Mouse (Mus musculus) hindbrain, postnatal 0 days (tissue): Measurements from ENCODE around the gene Nfia. TPM values are rescaled to one million over a fixed set of nuclear protein-coding genes. Genes with fewer than 3 reads are reported as not detected.

ENCODE experiments used
- ATAC-seq: fragments of 200-750 bp; cut with Nextera tagmentation; 2 replicates; pipeline ENCODE4 v1.8.0; 2017; ENCODE audit warnings: mild to moderate bottlenecking, moderate TSS enrichment, moderate library complexity
- DNase-seq: peaks from one replicate; pipeline ENCODE4 v3.0.0-alpha.2; 2015; ENCODE audit warnings: low spot score
- H3K27ac ChIP-seq: fragments of 300-500 bp; sonication (generic); 2 replicates; pipeline ENCODE4 v1.5.1; 2014; ENCODE audit warnings: mild to moderate bottlenecking
- H3K27me3 ChIP-seq: fragments of 300-500 bp; sonication (generic); 2 replicates; pipeline ENCODE4 v1.6.1; 2014; ENCODE audit warnings: low read length, mixed read lengths; ENCODE audit not compliant: insufficient read depth
- H3K36me3 ChIP-seq: fragments of 300-500 bp; sonication (generic); 2 replicates; pipeline ENCODE4 v1.6.1; 2014; ENCODE audit warnings: low read length, mixed read lengths; ENCODE audit not compliant: insufficient read depth
- H3K4me1 ChIP-seq: fragments of 300-500 bp; sonication (generic); 2 replicates; pipeline ENCODE4 v1.6.1; 2014; ENCODE audit warnings: antibody characterized with exemption, low read length, mixed read lengths; ENCODE audit not compliant: insufficient read depth
- H3K4me2 ChIP-seq: fragments of 300-500 bp; sonication (generic); 2 replicates; pipeline ENCODE4 v1.6.1; 2014; ENCODE audit warnings: low read depth, mild to moderate bottlenecking, low read length, moderate library complexity, mixed read lengths
- H3K4me3 ChIP-seq: fragments of 300-500 bp; sonication (generic); 2 replicates; pipeline ENCODE4 v1.5.1; 2014; ENCODE audit warnings: low read length
- H3K9ac ChIP-seq: fragments of 300-500 bp; sonication (generic); replicated peaks from 2 replicates; pipeline ENCODE4 v1.6.1; 2014; ENCODE audit warnings: mild to moderate bottlenecking, low read length, moderate library complexity, mixed read lengths
- H3K9me3 ChIP-seq: fragments of 300-500 bp; sonication (generic); 2 replicates; pipeline ENCODE4 v1.6.1; 2016; ENCODE audit warnings: low read length, mixed read lengths
- CTCF ChIP-seq: IDR thresholded peaks from 2 replicates; pipeline ENCODE4 v1.5.1; 2016; ENCODE audit warnings: antibody characterized with exemption, control low read depth, low read depth
- WGBS: fragments of 180-500 bp; shearing (Covaris S2); extraction: QIAGEN DNeasy Blood & Tissue Kit; methylation state at CpG from one replicate; pipeline ENCODE4 v1.1.7; 2014; 5-methylcytosine and 5-hydroxymethylcytosine counted together
- polyA plus RNA-seq: library from polyadenylated mRNA; unstranded; fragments of >200 nt; fragmentation: Nextera tagmentation; extraction: Ambion mirVana; gene quantifications from 2 replicates; pipeline ENCODE4 v1.2.1, GENCODE M21; 2015
- total RNA-seq: library from RNA; depleted of rRNA; stranded (reverse); fragments of >200 nt; gene quantifications from 2 replicates; pipeline ENCODE4 v1.2.3, GENCODE M21; 2014

Gene Nfia
- total and polyA plus RNA-seq, 2 experiments from 2014 or later = 71.0 to 97.2 TPM

DNA sequence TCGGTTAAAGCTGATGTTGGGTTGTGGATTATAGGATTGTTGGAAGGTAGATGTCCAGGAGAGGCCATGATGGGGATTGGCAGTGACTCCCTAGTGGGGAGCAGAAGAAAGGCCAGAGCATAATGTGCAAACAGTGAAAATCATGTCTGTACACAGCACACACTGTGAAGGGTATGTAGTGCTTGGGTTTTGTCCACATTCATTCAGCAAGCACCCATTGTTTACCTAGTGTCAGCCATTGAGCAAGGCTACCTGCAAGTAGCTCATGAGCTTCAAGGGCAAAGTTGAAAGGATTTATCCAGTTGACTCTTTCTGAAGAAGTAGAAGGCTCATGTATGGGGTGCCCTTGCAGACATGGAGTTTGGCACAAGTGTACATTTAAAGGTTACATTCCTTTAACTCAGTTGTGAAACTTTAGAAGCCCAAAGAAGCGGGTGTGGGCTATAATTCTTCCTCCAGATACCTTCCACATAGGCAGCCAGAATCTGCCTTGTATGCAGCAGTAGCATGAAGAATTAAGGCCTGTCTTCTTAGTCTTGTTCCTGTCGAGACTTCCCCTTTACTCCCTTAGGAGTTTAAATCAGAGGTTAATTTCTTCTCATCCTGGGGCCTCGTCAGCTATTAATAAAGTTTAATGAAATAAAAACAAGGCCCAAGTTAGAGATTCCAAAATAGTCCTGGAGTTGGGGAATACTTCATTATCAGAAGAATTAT is 37.2 kb downstream of the Nfia start:
- no peak overlapping the region for H3K4me3 ChIP-seq
- H3K27me3 ChIP-seq = no peaks in the 10 kb centered on the region
- no peaks in the 10 kb centered on the region for H3K4me1 ChIP-seq
- no peaks in the 10 kb centered on the region for H3K9me3 ChIP-seq
- ATAC-seq (no peak), DNase-seq (no peak)
- no peaks in the 10 kb centered on the region for H3K36me3 ChIP-seq
- H3K4me2 ChIP-seq = no peak overlapping the region
- H3K9ac ChIP-seq = no peak overlapping the region
- TF ChIP-seq CTCF = no peak
- no peak overlapping the region for H3K27ac ChIP-seq
- WGBS = 69% methylated on average over 4 of the region's 4 CpGs

GRCm38 (mm10) chr4:97810348-97810939 is 37.9 kb downstream of the Nfia start:
- H3K9ac ChIP-seq = no peak overlapping the region
- H3K27me3 ChIP-seq = no peaks in the 10 kb centered on the region
- 74% methylated on average over 7 of the region's 7 CpGs for WGBS
- no peaks in the 10 kb centered on the region for H3K9me3 ChIP-seq
- H3K27ac ChIP-seq = no peak overlapping the region
- no peak overlapping the region for H3K4me3 ChIP-seq
- ATAC-seq = no peak
- H3K4me1 ChIP-seq = no peaks in the 10 kb centered on the region
- TF ChIP-seq CTCF = no peak
- H3K4me2 ChIP-seq = no peak overlapping the region
- no peak for DNase-seq
- H3K36me3 ChIP-seq = no peaks in the 10 kb centered on the region

DNA sequence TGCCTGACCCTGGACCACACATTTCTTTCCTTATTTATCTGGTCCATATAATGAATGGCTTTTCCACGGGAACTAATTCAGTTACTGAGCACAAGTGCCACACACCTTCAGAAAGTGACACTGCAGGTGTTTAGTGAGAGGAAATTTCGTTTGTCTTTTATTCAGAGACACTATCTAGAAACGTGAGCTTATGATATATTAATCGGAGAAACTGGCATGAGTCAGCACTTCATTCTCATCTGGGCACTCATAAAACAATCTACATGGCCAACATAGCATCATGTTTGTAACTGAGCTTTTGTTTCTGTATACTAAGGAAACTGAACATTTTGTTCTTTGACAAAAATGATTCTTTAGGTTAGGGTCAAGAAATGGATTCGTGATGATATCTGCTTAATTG is 40.5 kb downstream of the Nfia start:
- no peaks in the 10 kb centered on the region for H3K9me3 ChIP-seq
- no peak overlapping the region for H3K4me3 ChIP-seq
- no peaks in the 10 kb centered on the region for H3K36me3 ChIP-seq
- H3K4me2 ChIP-seq = no peak overlapping the region
- H3K9ac ChIP-seq = no peak overlapping the region
- no peaks in the 10 kb centered on the region for H3K4me1 ChIP-seq
- no peaks in the 10 kb centered on the region for H3K27me3 ChIP-seq
- no peak for TF ChIP-seq CTCF
- no peak for ATAC-seq
- H3K27ac ChIP-seq = no peak overlapping the region
- WGBS = 79% methylated on average over 5 of the region's 5 CpGs
- no peak for DNase-seq

- ATAC-seq = no peak
- TF ChIP-seq CTCF = no peak
- 57% methylated on average over 4 of the region's 4 CpGs for WGBS
Measured at GRCm38 (mm10) chr4:97813996-97814395, 41.5 kb downstream of the Nfia start.

DNA sequence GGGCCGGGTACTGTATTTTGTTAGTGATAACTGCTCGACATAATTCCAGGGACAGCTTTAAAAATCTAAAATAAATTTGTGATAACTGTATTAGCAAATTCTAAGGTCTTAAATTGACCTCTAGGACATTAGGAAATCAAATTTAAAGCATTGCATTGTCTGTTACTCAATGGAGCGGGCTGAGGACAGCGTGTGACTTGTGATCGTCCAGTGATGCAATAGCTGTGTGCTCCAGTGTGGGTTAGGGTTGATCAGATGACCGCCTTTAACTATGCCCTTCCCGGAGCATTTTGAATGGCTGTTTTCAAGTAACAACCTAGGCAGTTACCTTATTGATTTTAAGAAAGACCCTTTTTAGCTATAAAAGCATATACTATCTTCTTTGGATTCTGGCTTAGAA is 42.0 kb downstream of the Nfia start:
- Histone ChIP-seq H3K9me3 (no peaks in the 10 kb centered on the region), H3K27me3 (no peaks in the 10 kb centered on the region), H3K27ac (no peak overlapping the region), H3K9ac (no peak overlapping the region), H3K4me2 (no peak overlapping the region), H3K4me3 (no peak overlapping the region), H3K4me1 (no peaks in the 10 kb centered on the region), H3K36me3 (no peaks in the 10 kb centered on the region)
- TF ChIP-seq CTCF = no peak
- WGBS = 83% methylated on average over 7 of the region's 7 CpGs
- ATAC-seq = no peak
- no peak for DNase-seq

More at GRCm38 (mm10) chr4:97813996-97814395, 41.5 kb downstream of the Nfia start:
- Histone ChIP-seq H3K4me3 (no peak overlapping the region), H3K9me3 (no peaks in the 10 kb centered on the region), H3K27ac (no peak overlapping the region), H3K4me1 (no peaks in the 10 kb centered on the region), H3K4me2 (no peak overlapping the region), H3K36me3 (no peaks in the 10 kb centered on the region), H3K27me3 (no peaks in the 10 kb centered on the region), H3K9ac (no peak overlapping the region)
- DNase-seq = no peak

DNA sequence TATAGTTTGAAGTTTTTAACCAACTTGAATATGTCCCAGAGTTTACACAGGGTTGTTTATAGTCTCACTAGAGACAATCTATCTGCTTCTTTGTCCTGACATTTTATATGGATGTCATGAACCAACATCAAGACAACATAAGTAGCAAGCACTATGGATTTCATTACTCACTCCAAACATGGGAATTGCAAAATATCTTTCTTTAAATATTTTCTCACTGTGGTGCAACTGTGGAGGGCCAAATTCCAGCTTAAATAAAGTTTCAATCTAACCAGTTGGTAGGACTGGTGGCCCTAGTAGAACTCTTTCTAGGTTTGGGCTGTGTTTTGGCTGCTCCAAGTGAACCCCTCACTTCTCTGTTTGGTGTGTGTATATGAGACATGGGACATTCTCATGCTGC is 43.5 kb downstream of the Nfia start:
- Histone ChIP-seq H3K27me3 (no peaks in the 10 kb centered on the region), H3K9me3 (no peaks in the 10 kb centered on the region), H3K27ac (no peak overlapping the region), H3K4me1 (no peaks in the 10 kb centered on the region; the same call in 1 of the 2 replicates), H3K4me3 (no peak overlapping the region), H3K9ac (no peak overlapping the region), H3K36me3 (no peaks in the 10 kb centered on the region), H3K4me2 (no peak overlapping the region)
- no peak for TF ChIP-seq CTCF
- DNase-seq = no peak
- no peak for ATAC-seq

DNA sequence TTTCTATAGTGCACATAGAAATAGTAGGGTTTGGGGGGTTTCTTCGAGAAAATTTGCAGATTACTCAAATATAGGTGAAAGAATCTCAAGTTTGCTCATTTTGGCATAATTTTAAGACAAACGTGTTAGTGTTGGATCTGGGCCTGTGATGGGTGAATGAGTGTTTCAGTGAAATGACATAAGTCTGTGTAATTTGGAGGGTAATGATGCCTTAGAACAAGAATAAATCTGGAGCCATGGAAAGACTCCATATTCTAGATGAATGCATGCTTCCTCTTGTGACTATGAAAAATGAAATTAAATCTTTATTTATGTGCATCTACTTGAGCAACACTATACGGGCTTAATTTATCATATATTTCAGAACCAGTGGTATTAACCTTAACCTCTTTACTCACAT is 44.2 kb downstream of the Nfia start:
- no peak overlapping the region for H3K4me2 ChIP-seq
- DNase-seq = no peak

More for the DNA sequence above, 44.2 kb downstream of the Nfia start:
- 76% methylated on average over 3 of the region's 3 CpGs for WGBS
- no peaks in the 10 kb centered on the region; the same call in 1 of the 2 replicates for H3K4me1 ChIP-seq
- no peak for ATAC-seq
- no peak overlapping the region for H3K27ac ChIP-seq
- H3K36me3 ChIP-seq = no peaks in the 10 kb centered on the region
- no peaks in the 10 kb centered on the region for H3K27me3 ChIP-seq
- no peak overlapping the region for H3K9ac ChIP-seq
- no peaks in the 10 kb centered on the region for H3K9me3 ChIP-seq
- H3K4me3 ChIP-seq = no peak overlapping the region
- TF ChIP-seq CTCF = no peak
